Mouse (Mus musculus): ENCODE data around the gene Lca5l.

DNA sequence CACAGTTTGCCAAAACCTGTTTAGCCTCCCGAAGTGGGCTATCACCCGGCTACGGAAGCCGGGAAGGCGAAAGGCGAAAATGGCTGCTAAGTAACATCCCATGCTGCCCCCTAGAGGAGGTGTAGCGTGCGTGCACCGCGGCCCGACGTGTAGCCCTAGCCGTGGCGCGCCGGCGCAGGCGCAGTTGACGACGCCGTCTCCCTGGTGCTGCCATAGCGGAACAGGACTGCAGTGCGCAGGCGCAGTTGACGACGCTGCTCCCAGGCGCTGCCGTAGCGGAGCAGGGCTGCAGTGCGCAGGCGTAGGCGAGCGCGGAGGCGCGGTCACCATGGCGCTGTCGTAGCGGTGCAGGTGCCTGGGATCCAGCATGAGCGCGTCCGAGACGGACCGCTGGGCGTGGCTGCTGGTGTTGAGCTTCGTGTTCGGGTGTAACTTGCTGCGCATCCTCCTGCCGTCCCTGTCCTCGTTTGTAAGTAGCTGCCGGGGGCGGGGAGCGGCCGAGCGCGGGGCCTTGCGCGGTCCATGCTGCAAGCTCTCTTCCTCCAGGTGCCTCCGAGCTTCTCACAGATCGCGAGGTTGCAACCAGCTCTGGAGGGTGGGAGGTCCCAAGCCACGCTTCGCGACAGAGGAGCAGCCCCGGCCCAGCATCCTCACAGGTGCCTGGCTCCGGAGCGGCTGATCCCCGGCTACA is 46.8 kb downstream of the Lca5l start, which contains the start of gene Wrb:
- TF ChIP-seq CTCF (IDR thresholded peaks at IDR 0.05; ENCODE audit: borderline replicate concordance, insufficient read depth, low read length) (peak; percentile 97), POLR2A (IDR thresholded peaks at IDR 0.05; ENCODE audit: low read depth, low read length) (peak; percentile 80)
